18 mouse cellular contexts compared by ENCODE assay signal in genomic region chr2:166716067-166716466, GRCm38 (mm10).
"Had no signal": no experiment of that assay in that cellular context is flagged by ENCODE, and none has a peak within 500 bp of the region (broad histone marks: within the 10 kb centered on the region; RNA-seq: fewer than 3 reads in every experiment).

No protein-coding gene starts in this region.

- H3K9me3 ChIP-seq: lung, embryonic 15.5 days; midbrain, embryonic 12.5 days; neural tube, embryonic 12.5 days; stomach, embryonic 15.5 days had no signal

- H3K4me2 ChIP-seq: lung, embryonic 15.5 days; midbrain, embryonic 12.5 days; neural tube, embryonic 12.5 days; stomach, embryonic 15.5 days had no signal

- H3K9ac ChIP-seq: liver, postnatal 0 days; lung, embryonic 15.5 days; midbrain, embryonic 12.5 days; neural tube, embryonic 12.5 days; stomach, embryonic 15.5 days had no signal

- H3K36me3 ChIP-seq: lung, embryonic 15.5 days; midbrain, embryonic 12.5 days; neural tube, embryonic 12.5 days; stomach, embryonic 15.5 days had no signal

- H3K27me3 ChIP-seq: neural tube, embryonic 12.5 days; stomach, embryonic 15.5 days had no signal

- H3K27ac ChIP-seq: lung, embryonic 15.5 days; macrophage; midbrain, embryonic 12.5 days; neural tube, embryonic 12.5 days; stomach, embryonic 15.5 days; stomach, postnatal 0 days had no signal

- H3K4me3 ChIP-seq: lung, embryonic 15.5 days; megakaryocyte, embryonic 14.5 days; midbrain, embryonic 12.5 days; neural tube, embryonic 12.5 days; stomach, embryonic 15.5 days had no signal

- DNase-seq: liver, postnatal 0 days; lung, adult 2 months; lung, postnatal 14 days; lung, postnatal 36 days; midbrain, embryonic 14.5 days; right cerebral cortex, postnatal 14 days; thymus, adult 2 months; thymus, postnatal 25 days; thymus, postnatal 4 days had no signal

- ATAC-seq: liver, postnatal 0 days; lung, postnatal 0 days; midbrain, embryonic 16.5 days had no signal
